In genomic region chr10:82117206-82117605, GRCm38 (mm10) we compare ENCODE assay signal across 22 mouse cellular contexts. TPM values are rescaled to one million over a fixed set of nuclear protein-coding genes. Genes with fewer than 3 reads are reported as not detected.
DNase-seq lines count a peak whose midpoint lies in the region.
"Had no signal": no experiment of that assay in that cellular context is flagged by ENCODE, and none has a peak within 500 bp of the region (broad histone marks: within the 10 kb centered on the region; RNA-seq: fewer than 3 reads in every experiment).

No protein-coding gene starts in this region.

- DNase-seq in heart, adult 11 months: peak; percentile 35
- no peak for DNase-seq in heart, embryonic 10.5 days (ENCODE audit: low spot score)
- DNase-seq in ES-CJ7 (ENCODE audit: low read depth, low spot score): peak; percentile 7
- peak; percentile 76 for DNase-seq in R1 (ENCODE audit: low read depth, low spot score)
- peak; percentile 66 for DNase-seq in ZHBTc4 (ENCODE audit: low read depth, low spot score)
- no peak for DNase-seq in hindbrain, embryonic 10.5 days (ENCODE audit: low spot score)
- no peak for DNase-seq in spleen, postnatal 10 days (ENCODE audit: low spot score in 2 of 2)
- DNase-seq in spleen, adult 18-20 months: no peak
- DNase-seq: adrenal gland, adult 2 months; adrenal gland, adult 8-10 months; adrenal gland, postnatal 10 days; adrenal gland, postnatal 14 days; adrenal gland, postnatal 25 days; adrenal gland, postnatal 36 days; B cell, adult 2 months; cerebellum, adult 11 months; cerebellum, adult 11-12 months; cerebellum, adult 18-20 months; cerebellum, adult 2 months; cerebellum, adult 8-10 months had no signal

- 84% methylated on average over 3 of the region's 3 CpGs for WGBS in heart, embryonic 10.5 days
- 77% methylated on average over 3 of the region's 3 CpGs for WGBS in hindbrain, embryonic 10.5 days

- no peaks in the 10 kb centered on the region for H3K36me3 ChIP-seq in heart, embryonic 10.5 days
- H3K36me3 ChIP-seq in hindbrain, embryonic 10.5 days: no peaks in the 10 kb centered on the region
- H3K36me3 ChIP-seq: G1E had no signal

- no peaks in the 10 kb centered on the region for H3K4me1 ChIP-seq in heart, embryonic 10.5 days
- H3K4me1 ChIP-seq in hindbrain, embryonic 10.5 days (replicated peaks): no peaks in the 10 kb centered on the region

- H3K4me3 ChIP-seq in heart, embryonic 10.5 days: no peak overlapping the region
- no peak overlapping the region for H3K4me3 ChIP-seq in hindbrain, embryonic 10.5 days

- no peak overlapping the region for H3K27ac ChIP-seq in heart, embryonic 10.5 days
- H3K27ac ChIP-seq in hindbrain, embryonic 10.5 days: no peak overlapping the region

- H3K27me3 ChIP-seq in heart, embryonic 10.5 days (ENCODE audit: insufficient read depth, poor library complexity, severe bottlenecking): no peaks in the 10 kb centered on the region
- H3K27me3 ChIP-seq in hindbrain, embryonic 10.5 days (ENCODE audit: insufficient read depth, poor library complexity, severe bottlenecking): no peaks in the 10 kb centered on the region
- H3K27me3 ChIP-seq: Patski had no signal

- H3K9me3 ChIP-seq in heart, embryonic 10.5 days: peaks cover 18% of the 10 kb centered on the region
- peaks cover 78% of the 10 kb centered on the region for H3K9me3 ChIP-seq in hindbrain, embryonic 10.5 days

RNA-seq across cellular contexts. Expression of gene AU041133, which starts 10.6 kb away (rescaled TPM):
- 3.7 and 4.2 TPM in 2 replicates for polyA plus RNA-seq in heart, embryonic 10.5 days (2016; fragmentation: Nextera tagmentation; extraction: Ambion mirVana)
- polyA plus RNA-seq in hindbrain, embryonic 10.5 days (2016; fragmentation: Nextera tagmentation; extraction: Ambion mirVana): 3.9 and 4.3 TPM in 2 replicates

RNA-seq across cellular contexts. Expression of gene BC024063, which starts 34.1 kb away (rescaled TPM):
- polyA plus RNA-seq in heart, embryonic 10.5 days (2016; fragmentation: Nextera tagmentation; extraction: Ambion mirVana): 3.1 and 3.5 TPM in 2 replicates
- 3.5 and 6.2 TPM in 2 replicates for polyA plus RNA-seq in hindbrain, embryonic 10.5 days (2016; fragmentation: Nextera tagmentation; extraction: Ambion mirVana)
- polyA plus RNA-seq: adrenal gland, adult 2 months had no signal

Comparison
In these comparisons a context has a peak if more than half of its experiments do, and no peak if none do; other contexts are left out.
1. DNase-seq: peak in heart, adult 11 months (single experiment), ES-CJ7 (single experiment), R1 (single experiment) and ZHBTc4 (single experiment); none in heart, embryonic 10.5 days (single experiment), hindbrain, embryonic 10.5 days (single experiment), spleen, postnatal 10 days (0 of 2) and spleen, adult 18-20 months (0 of 2).